Mouse (Mus musculus) embryonic facial prominence, embryonic 15.5 days (tissue): ENCODE data around the gene Ifi27l2a. TPM values are rescaled to one million over a fixed set of nuclear protein-coding genes. Genes with fewer than 3 reads are reported as not detected.
"Not testable (repeated sequence)": the region's sequence is repeated elsewhere in the genome, so short reads cannot be mapped to it uniquely, and the experiment has no call there.

Experiments
- ATAC-seq: fragments of 200-750 bp; cut with Nextera tagmentation; 2 replicates; pipeline ENCODE4 v1.8.0; 2017; ENCODE audit warnings: low read depth, moderate TSS enrichment; ENCODE audit not compliant: insufficient number of reproducible peaks, low FRiP score, low TSS enrichment
- H3K27ac ChIP-seq: fragments of 300-500 bp; sonication (generic); replicated peaks from 2 replicates; pipeline ENCODE4 v1.5.1; 2015; ENCODE audit warnings: mild to moderate bottlenecking, inconsistent platforms
- H3K27me3 ChIP-seq: fragments of 300-500 bp; sonication (generic); 2 replicates; pipeline ENCODE4 v1.6.1; 2015; ENCODE audit warnings: inconsistent platforms
- H3K36me3 ChIP-seq: fragments of 300-500 bp; sonication (generic); 2 replicates; pipeline ENCODE4 v1.6.1; 2015; ENCODE audit warnings: mild to moderate bottlenecking, inconsistent platforms
- H3K4me1 ChIP-seq: fragments of 300-500 bp; sonication (generic); 2 replicates; pipeline ENCODE4 v1.6.1; 2015; ENCODE audit warnings: inconsistent platforms
- H3K4me2 ChIP-seq: fragments of 300-500 bp; sonication (generic); replicated peaks from 2 replicates; pipeline ENCODE4 v1.6.1; 2015; ENCODE audit warnings: mild to moderate bottlenecking, inconsistent platforms
- H3K4me3 ChIP-seq: fragments of 300-500 bp; sonication (generic); replicated peaks from 2 replicates; pipeline ENCODE4 v1.5.1; 2015; ENCODE audit warnings: mild to moderate bottlenecking, inconsistent platforms
- H3K9ac ChIP-seq: fragments of 300-500 bp; sonication (generic); 2 replicates; pipeline ENCODE4 v1.6.1; 2015; ENCODE audit warnings: inconsistent platforms
- H3K9me3 ChIP-seq: fragments of 300-500 bp; sonication (generic); replicated peaks from 2 replicates; pipeline ENCODE4 v1.6.1; 2016; ENCODE audit warnings: inconsistent platforms
- WGBS: fragments of 180-500 bp; shearing (Covaris S2); methylation state at CpG from one replicate; pipeline ENCODE4 v1.1.7; 2015; 5-methylcytosine and 5-hydroxymethylcytosine counted together
- polyA plus RNA-seq: library from polyadenylated mRNA; unstranded; fragments of >200 nt; fragmentation: Nextera tagmentation; extraction: Ambion mirVana; gene quantifications from 2 replicates; pipeline ENCODE4 v1.2.1, GENCODE M21; 2015

The Ifi27l2a gene
- polyA plus RNA-seq, 1 experiment from 2014 or later, result 23.0 TPM

DNA sequence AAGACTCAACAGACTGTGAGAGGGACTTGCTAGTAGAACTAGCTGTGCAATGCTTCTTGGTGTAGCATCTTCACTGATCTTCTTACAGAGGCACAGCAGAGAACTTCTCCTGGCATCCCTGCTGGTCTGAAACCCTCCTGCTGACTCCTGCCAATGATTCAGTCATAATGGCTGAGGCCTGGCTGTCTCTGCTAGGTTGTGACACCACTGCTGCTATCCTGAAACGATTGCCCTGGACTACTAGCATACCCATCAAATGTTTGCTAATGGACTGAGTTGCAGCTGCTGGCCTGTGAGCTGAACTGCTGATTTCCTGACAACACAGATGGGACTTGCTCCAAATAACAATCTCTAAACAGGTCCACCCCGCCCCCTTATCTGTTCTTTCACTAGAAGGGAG lies 31.0 kb upstream of the Ifi27l2a start:
- Histone ChIP-seq H3K27me3 (no peaks in the 10 kb centered on the region), H3K36me3 (no peaks in the 10 kb centered on the region), H3K4me2 (no peak overlapping the region), H3K4me1 (no peaks in the 10 kb centered on the region), H3K9ac (no peak overlapping the region), H3K4me3 (no peak overlapping the region), H3K9me3 (no peaks in the 10 kb centered on the region), H3K27ac (no peak overlapping the region)
- 39% methylated on average over 2 of the region's 2 CpGs for WGBS
- no peak for ATAC-seq

DNA sequence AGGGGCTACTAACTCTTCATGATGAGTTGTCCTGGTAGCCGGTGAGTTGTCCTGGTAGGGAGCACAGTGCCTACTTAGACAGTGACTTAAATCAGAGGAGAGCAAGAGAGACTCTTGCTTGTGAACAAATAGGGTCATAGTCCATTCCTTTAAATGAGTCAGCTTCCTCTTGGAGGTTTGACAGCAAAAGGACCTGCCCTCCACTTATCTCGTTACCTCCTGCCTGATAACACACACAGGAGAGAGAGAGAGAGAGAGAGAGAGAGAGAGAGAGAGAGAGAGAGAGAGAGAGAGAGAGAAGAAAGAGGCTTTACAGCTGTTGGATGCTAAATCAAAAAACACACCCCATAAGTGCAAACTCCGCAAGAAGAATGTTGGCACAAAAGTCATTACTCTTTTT lies 13.7 kb upstream of the Ifi27l2a start, which contains the start of gene Ifi27l2b:
Ifi27l2b (minus strand) TSS at position 84 of the 400 bp plus-strand sequence.
- Histone ChIP-seq H3K27ac (no peak within 1 kb of the TSS), H3K4me3 (no peak within 1 kb of the TSS), H3K4me1 (no peaks in the 10 kb centered on the region), H3K9me3 (no peaks in the 10 kb centered on the region), H3K4me2 (no peak within 1 kb of the TSS), H3K36me3 (no peaks in the 10 kb centered on the region), H3K9ac (no peak within 1 kb of the TSS), H3K27me3 (no peaks in the 10 kb centered on the region)
- no peak for ATAC-seq
- 73% methylated on average over 3 of the region's 3 CpGs for WGBS

DNA sequence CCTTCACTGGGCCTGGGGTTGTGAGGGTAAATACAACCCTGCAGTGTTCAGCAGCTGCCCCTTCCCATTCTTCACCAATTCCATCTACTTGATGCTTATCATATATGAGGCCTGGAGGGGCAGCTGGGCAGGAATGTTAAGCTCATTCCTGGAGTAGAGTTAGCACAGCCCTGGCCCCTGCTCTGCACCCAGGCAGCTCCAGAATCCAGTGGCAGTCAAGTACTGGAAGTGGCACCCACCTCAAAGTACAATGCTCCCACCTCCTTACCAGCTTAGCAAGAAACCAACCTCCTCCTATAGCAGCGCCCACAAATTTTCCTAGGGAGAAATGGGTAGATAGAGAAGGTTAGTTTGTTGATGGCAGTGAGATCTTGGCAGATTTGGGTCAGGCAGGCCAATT lies 13.2 kb upstream of the Ifi27l2a start:
- H3K4me2 ChIP-seq, H3K9ac ChIP-seq, H3K9me3 ChIP-seq, H3K27ac ChIP-seq, H3K36me3 ChIP-seq, H3K27me3 ChIP-seq, ATAC-seq, H3K4me1 ChIP-seq, H3K4me3 ChIP-seq: not testable (repeated sequence)
- no CpG with 5 or more reads among the region's 1 CpGs for WGBS

DNA sequence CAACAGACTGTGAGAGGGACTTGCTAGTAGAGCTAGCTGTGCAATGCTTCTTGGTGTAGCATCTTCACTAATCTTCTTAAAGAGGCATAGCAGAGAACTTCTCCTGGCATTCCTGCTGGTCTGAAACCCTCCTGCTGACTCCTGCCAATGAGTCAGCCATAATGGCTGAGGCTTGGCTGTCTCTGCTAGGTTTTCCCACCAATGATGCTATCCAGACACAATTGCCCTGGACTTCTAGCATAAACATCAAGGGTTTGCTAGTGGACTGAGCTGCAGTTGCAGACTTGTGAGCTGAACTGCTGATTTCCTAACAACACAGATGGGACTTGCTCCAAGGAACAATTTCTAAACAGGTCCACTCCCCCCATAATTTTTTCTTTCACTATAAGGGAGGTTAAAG lies 9.9 kb upstream of the Ifi27l2a start:
- H3K4me1 ChIP-seq, result no peaks in the 10 kb centered on the region
- H3K36me3 ChIP-seq, result no peaks in the 10 kb centered on the region
- no peaks in the 10 kb centered on the region; the same call in 1 of the 2 replicates for H3K27me3 ChIP-seq
- no peak overlapping the region for H3K4me2 ChIP-seq
- ATAC-seq, result no peak
- H3K9me3 ChIP-seq, result no peaks in the 10 kb centered on the region
- no peak overlapping the region for H3K4me3 ChIP-seq
- no peak overlapping the region for H3K27ac ChIP-seq
- no peak overlapping the region for H3K9ac ChIP-seq

DNA sequence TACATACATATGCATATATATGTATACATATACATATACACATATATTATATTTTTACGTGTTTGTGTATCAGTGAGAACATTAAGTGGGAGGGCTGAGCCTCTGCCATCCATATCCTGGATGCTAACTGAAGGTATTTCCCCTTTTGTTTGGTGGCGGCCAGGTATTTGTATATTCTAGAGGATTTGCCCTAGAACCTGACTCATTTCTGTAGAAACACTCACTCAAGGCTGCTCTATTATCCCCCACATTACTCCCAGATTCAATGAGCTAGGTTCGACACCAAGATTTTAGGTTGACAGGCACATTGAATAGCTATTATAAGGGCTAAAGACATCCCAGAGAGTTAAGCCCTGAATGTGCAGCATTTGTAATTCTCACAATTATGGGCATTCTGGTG lies 1.6 kb upstream of the Ifi27l2a start:
- ATAC-seq, result no peak
- Histone ChIP-seq H3K36me3 (no peaks in the 10 kb centered on the region), H3K4me3 (no peak overlapping the region), H3K4me2 (no peak overlapping the region), H3K27ac (no peak overlapping the region), H3K9me3 (no peaks in the 10 kb centered on the region), H3K9ac (no peak overlapping the region), H3K4me1 (no peaks in the 10 kb centered on the region), H3K27me3 (no peaks in the 10 kb centered on the region; the same call in 1 of the 2 replicates)
- WGBS, result 79% methylated on average over 3 of the region's 3 CpGs

DNA sequence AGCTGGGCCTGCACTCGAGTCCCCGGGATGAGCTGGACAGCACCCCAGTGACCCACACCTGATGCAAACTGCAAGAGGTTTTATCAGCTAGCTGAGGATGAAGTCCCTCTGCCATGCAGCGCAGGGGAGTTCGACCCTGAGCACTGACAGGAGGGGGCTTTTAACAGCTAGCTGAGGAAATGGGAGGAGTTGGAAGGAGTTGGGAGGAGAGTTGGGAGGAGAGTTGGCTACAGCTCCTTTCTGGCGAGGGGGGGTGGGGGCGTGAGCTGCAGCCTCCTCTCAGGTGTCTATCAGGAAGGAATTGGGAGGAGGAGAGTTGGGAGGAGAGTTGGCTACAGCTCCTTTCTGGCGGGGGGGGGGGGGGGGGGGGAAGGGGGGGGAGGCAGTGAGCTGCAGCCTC lies 781 bp upstream of the Ifi27l2a start:
- WGBS, result 32% methylated on average over 6 of the region's 7 CpGs
- not testable (repeated sequence) for ATAC-seq, H3K36me3 ChIP-seq, H3K27ac ChIP-seq, H3K9me3 ChIP-seq, H3K4me1 ChIP-seq, H3K9ac ChIP-seq, H3K27me3 ChIP-seq, H3K4me3 ChIP-seq, H3K4me2 ChIP-seq

DNA sequence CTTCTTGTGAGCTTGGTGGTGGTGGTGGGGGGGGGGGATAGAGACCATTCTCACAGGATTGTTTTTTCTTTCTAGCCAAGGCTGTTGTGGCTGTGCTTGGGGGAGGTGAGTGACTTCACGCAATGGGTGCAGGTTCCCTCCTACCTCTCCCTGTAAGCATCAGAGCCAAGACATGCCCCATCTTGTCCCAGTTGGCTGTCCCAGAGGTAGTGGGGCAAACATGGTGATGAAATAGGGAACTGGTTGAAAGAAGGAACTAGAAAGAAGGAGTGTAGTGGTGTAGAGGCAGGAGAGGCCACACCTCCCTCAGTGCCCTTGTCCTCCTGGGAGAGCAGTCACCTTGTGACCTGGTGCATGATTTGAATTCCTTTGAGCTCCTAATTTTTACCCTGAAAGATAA lies 5.9 kb downstream of the Ifi27l2a start:
- WGBS, result 74% methylated on average over 1 of the region's 1 CpGs
- Histone ChIP-seq H3K27ac (no peak overlapping the region), H3K4me2 (no peak overlapping the region), H3K4me3 (no peak overlapping the region), H3K9ac (no peak overlapping the region), H3K9me3 (no peaks in the 10 kb centered on the region), H3K36me3 (no peaks in the 10 kb centered on the region), H3K27me3 (no peaks in the 10 kb centered on the region), H3K4me1 (no peaks in the 10 kb centered on the region)
- no peak for ATAC-seq

DNA sequence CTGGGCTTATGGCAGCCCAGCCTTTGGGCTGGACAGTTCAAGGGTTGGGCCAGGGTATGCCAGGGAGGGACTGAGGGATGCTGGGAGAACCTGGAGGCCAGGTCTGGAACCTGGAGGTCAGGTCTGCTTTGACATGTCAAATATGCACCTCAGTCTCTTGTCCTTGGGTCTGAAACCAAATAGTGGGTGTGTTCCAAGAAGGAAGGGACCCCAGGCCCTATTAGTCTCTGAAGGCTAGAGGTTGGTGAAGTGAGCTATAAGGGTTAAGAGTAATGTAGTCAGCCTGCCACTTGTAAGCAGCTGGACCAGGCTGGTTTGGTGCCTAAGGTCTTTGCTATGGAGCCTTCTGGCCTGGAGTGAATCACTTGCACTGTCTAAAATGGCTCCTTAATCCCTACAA lies 8.6 kb downstream of the Ifi27l2a start:
- peak overlapping the region; percentile 41; the same call in 1 of the 2 replicates for H3K4me2 ChIP-seq
- no peaks in the 10 kb centered on the region for H3K9me3 ChIP-seq
- H3K9ac ChIP-seq, result no peak overlapping the region
- H3K4me3 ChIP-seq, result peak overlapping the region; percentile 38
- H3K27ac ChIP-seq, result no peak overlapping the region
- H3K4me1 ChIP-seq, result no peaks in the 10 kb centered on the region
- H3K27me3 ChIP-seq, result no peaks in the 10 kb centered on the region
- no peaks in the 10 kb centered on the region for H3K36me3 ChIP-seq
- no peak for ATAC-seq

DNA sequence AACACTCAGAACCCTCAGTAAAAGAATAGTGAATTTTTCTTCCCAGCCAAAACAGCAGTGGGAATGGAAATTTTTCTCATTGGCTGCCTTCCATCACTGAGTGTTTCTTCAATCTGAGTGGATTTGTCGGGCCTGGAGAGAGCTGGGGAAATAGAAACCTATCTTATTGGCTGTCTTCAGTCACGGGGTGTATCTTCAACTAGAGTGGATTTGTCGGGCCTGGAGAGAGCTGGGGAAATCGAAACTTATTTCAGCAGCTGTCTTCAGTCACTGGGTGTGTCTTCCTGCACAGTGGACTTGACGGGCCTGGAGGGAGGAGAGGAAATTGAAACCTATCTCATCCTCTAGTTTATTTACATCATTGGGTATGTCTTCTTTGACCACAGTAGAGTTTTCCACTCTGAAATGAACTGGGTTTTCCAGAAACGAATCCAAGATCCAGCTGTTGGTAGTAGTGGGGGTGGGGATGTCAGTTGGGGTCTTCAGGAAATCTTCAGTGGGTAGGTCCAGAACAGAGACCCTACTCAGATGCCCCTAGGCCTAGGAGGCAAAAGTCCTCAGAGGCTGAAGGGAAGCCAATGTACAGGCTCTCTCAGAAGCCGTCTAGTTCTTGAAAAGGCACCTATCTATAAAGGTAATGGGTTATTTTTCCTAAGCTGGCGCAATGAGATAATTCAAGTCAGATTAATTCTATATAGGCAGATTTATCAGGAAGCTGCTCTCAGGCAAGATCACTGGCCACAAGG lies 9.3 kb downstream of the Ifi27l2a start, which contains the start of gene Ifi27:
Ifi27 (plus strand) TSS at position 226 of the 746 bp plus-strand sequence.
- H3K9ac ChIP-seq, result 0 out of 2 replicates have a peak within 1 kb of the TSS, but pooled peaks have one; percentile 9

DNA sequence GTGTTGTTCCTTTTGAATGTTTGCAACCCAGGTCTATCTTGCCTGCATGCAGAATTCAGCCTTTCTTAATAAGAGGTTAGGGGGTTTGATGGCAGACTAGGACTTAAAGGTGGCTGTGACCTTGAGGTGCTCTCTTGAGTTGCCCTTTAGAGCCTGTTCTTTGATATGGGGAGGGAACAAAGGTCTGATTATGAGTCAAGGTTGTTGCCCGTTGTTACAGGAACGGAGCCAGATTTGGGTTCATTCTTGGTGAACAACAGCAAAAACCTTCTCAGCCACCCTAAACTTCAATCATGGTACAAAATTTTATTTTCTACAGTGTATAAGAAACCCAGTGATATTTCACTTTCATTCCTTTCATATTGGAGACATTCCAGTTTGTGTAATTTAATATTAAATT lies 10.1 kb downstream of the Ifi27l2a start:
- Histone ChIP-seq H3K27ac (no peak overlapping the region), H3K36me3 (no peaks in the 10 kb centered on the region), H3K27me3 (no peaks in the 10 kb centered on the region), H3K4me3 (no peak overlapping the region), H3K4me1 (no peaks in the 10 kb centered on the region), H3K4me2 (no peak overlapping the region), H3K9ac (no peak overlapping the region), H3K9me3 (no peaks in the 10 kb centered on the region)
- WGBS, result 87% methylated on average over 2 of the region's 2 CpGs
- ATAC-seq, result no peak

More for the DNA sequence above, 9.3 kb downstream of the Ifi27l2a start, which contains the start of gene Ifi27:
- 43% methylated on average over 8 of the region's 8 CpGs for WGBS
- peak; percentile 89 for ATAC-seq
- H3K36me3 ChIP-seq, result no peaks in the 10 kb centered on the region
- no peaks in the 10 kb centered on the region for H3K9me3 ChIP-seq
- peak within 1 kb of the TSS; percentile 38 for H3K4me3 ChIP-seq
- H3K4me1 ChIP-seq, result no peaks in the 10 kb centered on the region
- H3K27me3 ChIP-seq, result no peaks in the 10 kb centered on the region
- H3K27ac ChIP-seq, result 0 out of 2 replicates have a peak within 1 kb of the TSS, but pooled peaks have one; percentile 8
- H3K4me2 ChIP-seq, result peak within 1 kb of the TSS; percentile 41

DNA sequence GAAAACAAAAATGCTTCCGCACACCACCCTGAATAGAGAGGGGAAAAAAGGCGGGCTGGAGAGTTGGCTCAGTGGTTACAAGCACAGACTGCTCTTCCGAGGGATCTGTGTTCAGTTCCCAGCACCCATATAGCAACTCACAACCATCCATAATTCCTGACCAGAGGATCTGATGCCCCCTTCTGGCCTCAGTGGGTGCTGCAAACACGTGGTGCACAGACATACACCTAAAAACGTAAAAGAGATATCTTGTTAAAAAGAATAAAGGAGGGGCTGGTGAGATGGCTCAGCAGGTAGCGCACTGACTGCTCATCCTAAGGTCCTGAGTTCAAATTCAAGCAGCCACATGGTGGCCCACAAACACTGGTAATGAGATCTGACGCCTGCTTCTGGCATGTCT lies 16.8 kb downstream of the Ifi27l2a start:
- H3K27me3 ChIP-seq, result no peaks in the 10 kb centered on the region
- no peaks in the 10 kb centered on the region for H3K9me3 ChIP-seq
- no peak overlapping the region for H3K9ac ChIP-seq
- no peak for ATAC-seq
- H3K4me3 ChIP-seq, result no peak overlapping the region
- peaks cover 5% of the 10 kb centered on the region; the same call in 1 of the 2 replicates for H3K36me3 ChIP-seq
- H3K4me2 ChIP-seq, result no peak overlapping the region
- peaks cover 22% of the 10 kb centered on the region for H3K4me1 ChIP-seq
- 88% methylated on average over 7 of the region's 7 CpGs for WGBS
- no peak overlapping the region for H3K27ac ChIP-seq
